Mouse (Mus musculus) C2C12 (cell line): ENCODE measurements around the gene Mvp.

Experiments
- CEBPB ChIP-seq: IDR thresholded peaks from one replicate; pipeline ENCODE4 v1.6.1; 2011; ENCODE audit warnings: low read depth, mild to moderate bottlenecking, control low read depth, moderate library complexity
- CTCF ChIP-seq: IDR thresholded peaks from one replicate; pipeline ENCODE4 v1.5.1; 2011; ENCODE audit not compliant: control insufficient read depth, insufficient read depth, insufficient read length
- FOSL1 ChIP-seq: IDR thresholded peaks from one replicate; pipeline ENCODE4 v1.8.0; 2011; ENCODE audit warnings: mild to moderate bottlenecking, low read length; ENCODE audit not compliant: poor library complexity, insufficient read depth, severe bottlenecking
- MAX ChIP-seq: IDR thresholded peaks from one replicate; pipeline ENCODE4 v1.6.1; 2011; ENCODE audit warnings: mild to moderate bottlenecking, control low read depth
- MYOD1 ChIP-seq: IDR thresholded peaks from one replicate; pipeline ENCODE4 v1.6.1; 2011; ENCODE audit warnings: low read depth; ENCODE audit not compliant: control insufficient read depth, insufficient read length
- MYOG ChIP-seq: IDR thresholded peaks from one replicate; pipeline ENCODE4 v1.6.1; 2011; ENCODE audit not compliant: control insufficient read depth, insufficient read length; ENCODE audit errors: extremely low read depth
- USF1 ChIP-seq: IDR thresholded peaks from one replicate; pipeline ENCODE4 v1.6.1; 2011; ENCODE audit warnings: low read depth, mild to moderate bottlenecking, control low read depth, moderate library complexity

DNA sequence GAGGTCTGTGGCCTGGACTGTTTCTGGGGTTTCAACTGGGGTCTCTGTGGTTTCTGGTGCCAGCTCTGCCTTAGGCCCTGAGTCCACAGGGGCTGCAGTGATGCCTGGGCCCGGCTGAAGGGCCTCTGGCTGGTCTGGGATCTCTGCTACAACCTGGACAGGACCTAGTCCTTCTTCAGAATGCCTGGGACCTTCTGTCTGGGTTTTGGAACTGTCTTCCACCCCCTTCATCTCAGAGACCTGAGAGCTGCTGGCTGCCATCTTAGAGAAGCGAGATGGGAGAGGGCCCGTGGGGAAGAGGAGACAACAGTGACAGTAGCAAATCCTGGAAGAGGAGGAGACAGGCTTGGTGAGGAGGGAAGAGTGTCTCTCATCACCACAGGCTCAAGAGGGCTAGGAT, 5.6 kb upstream of the Mvp start:
- TF ChIP-seq CTCF (no peak), MAX (no peak), MYOG (no peak), USF1 (no peak), FOSL1 (no peak), MYOD1 (no peak), CEBPB (no peak)
